Mouse (Mus musculus): ENCODE data around the gene Rnf8. TPM values are rescaled to one million over a fixed set of nuclear protein-coding genes. Genes with fewer than 3 reads are reported as not detected.
"Not testable (repeated sequence)": the region's sequence is repeated elsewhere in the genome, so short reads cannot be mapped to it uniquely, and the experiment has no call there.

Gene Rnf8
- polyA plus RNA-seq, 1 experiment, result 31.1 TPM

DNA sequence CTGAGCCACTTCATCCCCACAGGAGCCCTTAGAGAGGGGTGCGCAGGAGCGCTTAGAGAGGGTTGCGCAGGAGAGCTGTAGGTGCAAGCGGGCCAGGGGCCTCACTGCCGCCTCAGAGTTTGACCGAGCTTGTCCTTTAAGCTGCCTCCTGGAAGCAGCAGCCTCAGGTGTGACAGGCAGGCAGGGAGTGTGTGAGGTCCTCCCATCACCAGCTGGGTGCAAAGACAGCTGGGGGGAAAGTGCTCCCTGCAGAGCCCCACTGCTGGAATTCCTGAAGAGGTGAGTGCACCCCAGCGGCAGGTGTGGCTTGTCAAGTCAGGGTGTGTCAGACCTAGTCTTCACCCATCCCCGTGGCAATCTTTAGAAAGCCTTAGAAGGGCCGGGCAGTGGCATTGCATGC is 27.7 kb upstream of the Rnf8 start:
- WGBS, result 86% methylated on average over 9 of the region's 9 CpGs
- DNase-seq, result no peak
- TF ChIP-seq POLR2A (IDR thresholded peaks at IDR 0.05; ENCODE audit: borderline replicate concordance, extremely low read depth, low read depth, low read length), result no peak
- TF ChIP-seq CTCF (IDR thresholded peaks at IDR 0.05; ENCODE audit: insufficient read depth, low read length), result no peak

DNA sequence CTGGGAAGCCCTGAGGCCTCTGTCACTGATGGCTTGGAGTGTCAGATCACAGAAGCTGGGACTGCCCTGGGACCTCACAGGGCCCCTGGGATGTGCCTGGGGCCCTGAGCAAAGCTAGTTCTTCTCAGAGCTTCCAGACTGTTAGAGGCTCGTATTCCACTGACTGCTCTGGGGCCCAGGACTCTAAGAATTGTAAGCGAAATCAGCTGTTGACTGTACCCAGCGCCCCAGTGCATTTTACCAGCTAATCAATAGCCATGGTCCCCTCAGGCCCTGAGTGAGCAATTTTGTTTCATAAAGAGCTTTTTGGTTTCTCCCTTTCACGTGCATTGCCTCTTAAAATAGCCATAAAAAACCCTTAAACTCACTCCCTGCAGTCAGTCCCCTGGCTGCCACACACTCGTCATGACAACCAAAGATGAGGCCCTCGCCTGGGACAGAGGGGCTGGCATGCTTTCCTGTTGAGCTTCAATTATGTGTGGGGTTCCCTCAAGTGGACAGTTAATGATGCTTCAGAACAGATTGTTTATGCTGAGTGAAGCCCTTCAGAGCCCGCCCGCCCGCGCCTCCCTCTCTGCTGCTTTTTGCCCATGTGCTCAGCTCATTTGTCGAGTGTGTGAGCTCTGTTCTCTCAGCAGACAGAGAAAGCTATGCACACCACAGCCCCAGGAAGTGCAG is 25.2 kb upstream of the Rnf8 start:
- WGBS, result 66% methylated on average over 11 of the region's 11 CpGs

More for the DNA sequence above, 27.7 kb upstream of the Rnf8 start:
- H3K4me1 ChIP-seq (ENCODE audit: control insufficient read depth, insufficient read depth, low read length), result no peaks in the 10 kb centered on the region
- H3K4me3 ChIP-seq (replicated peaks; ENCODE audit: extremely low read depth, low read depth, low read length), result no peak overlapping the region

DNA sequence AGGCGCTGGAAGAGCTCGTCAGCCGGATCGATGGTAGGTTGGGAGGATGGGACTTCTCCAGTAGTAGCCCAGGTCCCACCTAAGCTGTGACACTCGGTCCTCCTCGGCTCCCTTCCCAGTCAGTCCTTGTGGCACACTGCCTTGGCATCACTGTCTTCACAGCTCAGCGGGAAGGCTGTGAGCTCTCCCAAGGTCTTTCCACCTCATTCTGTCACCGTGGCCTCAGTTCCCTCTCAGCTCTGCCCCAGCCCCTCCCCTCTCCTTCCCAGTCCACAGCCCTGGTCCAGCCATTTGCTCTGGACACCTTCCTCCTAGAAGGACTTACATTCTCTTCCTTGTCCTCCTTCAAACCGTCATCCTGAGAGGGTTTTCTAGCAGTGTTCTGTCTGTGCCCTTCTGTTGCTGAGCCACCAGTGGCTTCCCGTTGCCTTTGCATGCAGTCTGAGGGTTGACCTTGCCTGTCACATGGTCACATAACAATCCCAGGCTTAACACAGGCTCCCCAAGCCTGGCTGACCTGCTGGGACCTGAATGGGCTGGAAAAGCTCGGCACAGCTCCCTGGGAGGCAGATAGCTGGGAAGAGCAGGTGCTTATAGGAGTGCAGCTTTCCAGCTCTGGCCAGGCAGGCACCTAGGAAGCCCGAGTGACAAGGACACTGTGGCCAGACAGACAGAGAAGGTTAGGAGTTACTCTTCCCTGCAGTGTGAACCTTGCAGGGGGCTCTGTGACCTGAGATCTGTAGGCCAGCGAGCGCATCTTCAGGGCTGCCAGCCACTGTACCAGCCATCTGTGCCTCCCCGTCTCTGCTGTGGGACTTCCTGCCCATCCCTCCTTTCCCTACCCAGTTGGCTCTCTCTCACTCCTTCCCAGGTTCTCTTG is 18.5 kb upstream of the Rnf8 start:
- DNase-seq, result no peak
- H3K4me1 ChIP-seq (ENCODE audit: control insufficient read depth, insufficient read depth, low read length), result no peaks in the 10 kb centered on the region
- TF ChIP-seq CTCF (IDR thresholded peaks at IDR 0.05; ENCODE audit: insufficient read depth, low read length) (no peak), POLR2A (IDR thresholded peaks at IDR 0.05; ENCODE audit: borderline replicate concordance, extremely low read depth, low read depth, low read length) (no peak)
- 86% methylated on average over 15 of the region's 15 CpGs for WGBS
- H3K4me3 ChIP-seq (replicated peaks; ENCODE audit: extremely low read depth, low read depth, low read length), result no peak overlapping the region

More for the DNA sequence above, 25.2 kb upstream of the Rnf8 start:
- no peaks in the 10 kb centered on the region for H3K4me1 ChIP-seq (ENCODE audit: control insufficient read depth, insufficient read depth, low read length)
- no peak overlapping the region for H3K4me3 ChIP-seq (replicated peaks; ENCODE audit: extremely low read depth, low read depth, low read length)
- TF ChIP-seq POLR2A (IDR thresholded peaks at IDR 0.05; ENCODE audit: borderline replicate concordance, extremely low read depth, low read depth, low read length) (no peak), CTCF (IDR thresholded peaks at IDR 0.05; ENCODE audit: insufficient read depth, low read length) (no peak)
- DNase-seq, result no peak

DNA sequence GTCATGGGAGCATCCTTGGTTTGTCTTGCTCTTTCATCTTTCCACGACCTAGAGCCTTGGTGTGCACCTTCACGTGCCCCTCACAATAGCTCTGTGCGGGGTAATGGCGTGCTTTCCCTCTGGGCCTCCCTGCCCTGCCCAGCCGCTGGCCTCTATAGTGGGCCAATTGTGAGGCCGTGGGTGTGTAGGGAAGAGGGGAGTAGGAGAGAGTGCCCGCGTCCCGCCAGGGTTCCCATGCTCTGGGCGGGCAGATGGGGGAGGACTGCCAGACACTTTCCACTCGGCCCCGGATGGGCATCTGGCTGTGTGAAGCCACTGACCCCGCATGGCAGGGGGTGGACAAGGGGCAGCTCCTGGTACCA is 17.8 kb upstream of the Rnf8 start:
- no peaks in the 10 kb centered on the region for H3K4me1 ChIP-seq (ENCODE audit: control insufficient read depth, insufficient read depth, low read length)
- no peak for DNase-seq
- WGBS, result 92% methylated on average over 13 of the region's 13 CpGs
- no peak overlapping the region for H3K4me3 ChIP-seq (replicated peaks; ENCODE audit: extremely low read depth, low read depth, low read length)
- TF ChIP-seq CTCF (IDR thresholded peaks at IDR 0.05; ENCODE audit: insufficient read depth, low read length), result no peak
- no peak for TF ChIP-seq POLR2A (IDR thresholded peaks at IDR 0.05; ENCODE audit: borderline replicate concordance, extremely low read depth, low read depth, low read length)

DNA sequence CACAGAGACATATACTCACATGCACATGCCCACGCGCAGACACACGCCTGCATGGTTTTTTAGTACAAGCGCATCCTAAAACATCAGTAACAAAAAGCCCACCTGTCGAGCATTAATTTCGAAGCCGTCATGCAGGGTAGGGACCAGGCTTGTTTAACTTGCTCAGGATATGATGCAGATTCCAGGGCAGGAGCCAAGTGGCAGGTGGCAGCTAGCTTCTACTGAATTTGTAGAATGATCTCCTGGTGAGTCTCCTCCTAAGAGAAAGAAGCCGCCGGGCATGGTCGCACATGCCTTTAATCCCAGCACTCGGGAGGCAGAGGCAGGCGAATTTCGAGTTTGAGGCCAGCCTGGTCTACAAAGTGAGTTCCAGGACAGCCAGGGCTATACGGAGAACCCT is 15.5 kb upstream of the Rnf8 start:
- no peak for TF ChIP-seq CTCF (IDR thresholded peaks at IDR 0.05; ENCODE audit: insufficient read depth, low read length)
- TF ChIP-seq POLR2A (IDR thresholded peaks at IDR 0.05; ENCODE audit: borderline replicate concordance, extremely low read depth, low read depth, low read length), result no peak
- H3K4me3 ChIP-seq (replicated peaks; ENCODE audit: extremely low read depth, low read depth, low read length), result no peak overlapping the region
- DNase-seq, result no peak
- 95% methylated on average over 14 of the region's 14 CpGs for WGBS
- H3K4me1 ChIP-seq (ENCODE audit: control insufficient read depth, insufficient read depth, low read length), result no peaks in the 10 kb centered on the region

DNA sequence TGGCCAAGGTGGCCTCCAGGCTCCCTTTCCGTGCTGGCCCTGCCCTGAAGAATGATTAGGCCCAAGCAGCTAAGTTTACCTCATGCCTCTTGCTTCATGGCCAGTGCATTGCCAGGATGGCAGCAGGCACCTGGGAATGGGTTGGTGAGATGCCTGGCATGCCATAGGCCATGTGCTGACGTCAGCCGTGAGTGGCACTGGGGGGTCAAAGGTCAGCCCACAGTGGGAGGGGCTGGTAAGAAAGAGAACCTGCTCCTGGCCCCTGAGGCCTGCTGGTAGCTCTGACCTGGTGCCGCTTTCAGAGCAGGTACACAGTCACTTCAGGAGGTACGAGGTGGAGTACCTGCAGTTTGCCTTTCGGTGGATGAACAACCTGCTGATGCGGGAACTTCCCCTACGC is 15.1 kb upstream of the Rnf8 start:
- no peaks in the 10 kb centered on the region for H3K4me1 ChIP-seq (ENCODE audit: control insufficient read depth, insufficient read depth, low read length)
- WGBS, result 78% methylated on average over 8 of the region's 8 CpGs
- DNase-seq, result no peak
- no peak for TF ChIP-seq POLR2A (IDR thresholded peaks at IDR 0.05; ENCODE audit: borderline replicate concordance, extremely low read depth, low read depth, low read length)
- TF ChIP-seq CTCF (IDR thresholded peaks at IDR 0.05; ENCODE audit: insufficient read depth, low read length), result no peak
- no peak overlapping the region for H3K4me3 ChIP-seq (replicated peaks; ENCODE audit: extremely low read depth, low read depth, low read length)

DNA sequence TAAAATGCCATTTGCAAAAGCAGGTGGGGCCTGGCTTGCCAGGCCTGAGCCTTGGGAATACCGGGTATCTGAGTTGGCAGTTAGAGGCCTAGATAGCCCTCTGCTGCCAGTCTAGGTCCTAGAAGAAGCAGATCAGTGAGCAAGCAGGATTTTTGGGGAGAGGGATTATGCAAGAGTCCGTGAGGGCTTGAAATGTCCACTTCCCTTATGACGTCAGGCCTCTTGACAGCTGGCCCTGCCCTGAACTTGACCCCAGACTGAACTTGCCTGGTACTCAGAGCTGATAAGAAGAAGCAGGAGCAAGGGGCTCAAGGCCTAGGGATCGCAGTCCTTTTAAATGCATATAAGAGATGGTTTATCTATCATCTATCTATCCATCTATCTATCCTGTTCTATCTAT is 13.2 kb upstream of the Rnf8 start:
- DNase-seq, result peak; percentile 58
- no peaks in the 10 kb centered on the region for H3K4me1 ChIP-seq (ENCODE audit: control insufficient read depth, insufficient read depth, low read length)
- 46% methylated on average over 4 of the region's 4 CpGs for WGBS
- no peak overlapping the region for H3K4me3 ChIP-seq (replicated peaks; ENCODE audit: extremely low read depth, low read depth, low read length)
- TF ChIP-seq POLR2A (IDR thresholded peaks at IDR 0.05; ENCODE audit: borderline replicate concordance, extremely low read depth, low read depth, low read length) (no peak), CTCF (IDR thresholded peaks at IDR 0.05; ENCODE audit: insufficient read depth, low read length) (no peak)

DNA sequence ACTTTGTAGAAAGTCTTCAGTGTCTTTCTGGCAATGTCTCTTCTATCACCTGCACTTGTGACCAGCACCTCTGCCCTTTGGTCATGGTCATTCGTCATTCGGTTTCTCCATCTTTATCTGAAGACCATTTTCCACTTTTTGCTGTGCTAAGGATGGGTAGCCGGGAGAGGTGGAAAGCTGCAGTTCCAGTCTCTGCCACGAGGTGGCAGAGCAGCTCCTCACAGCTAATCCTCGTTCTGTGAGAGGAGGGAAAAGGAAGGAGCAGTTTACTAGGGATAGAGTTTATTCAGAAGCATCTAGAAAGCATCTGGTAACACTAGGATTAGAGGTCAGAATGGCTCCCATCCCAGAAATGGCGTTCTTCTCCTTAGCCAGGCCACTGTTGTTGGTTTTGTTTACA is 11.3 kb upstream of the Rnf8 start:
- no peaks in the 10 kb centered on the region for H3K4me1 ChIP-seq (ENCODE audit: control insufficient read depth, insufficient read depth, low read length)
- peak; percentile 82 for DNase-seq
- WGBS, result 17% methylated on average over 6 of the region's 6 CpGs
- H3K4me3 ChIP-seq (replicated peaks; ENCODE audit: extremely low read depth, low read depth, low read length), result no peak overlapping the region
- TF ChIP-seq CTCF (IDR thresholded peaks at IDR 0.05; ENCODE audit: insufficient read depth, low read length) (peak; percentile 93), POLR2A (IDR thresholded peaks at IDR 0.05; ENCODE audit: borderline replicate concordance, extremely low read depth, low read depth, low read length) (no peak)

DNA sequence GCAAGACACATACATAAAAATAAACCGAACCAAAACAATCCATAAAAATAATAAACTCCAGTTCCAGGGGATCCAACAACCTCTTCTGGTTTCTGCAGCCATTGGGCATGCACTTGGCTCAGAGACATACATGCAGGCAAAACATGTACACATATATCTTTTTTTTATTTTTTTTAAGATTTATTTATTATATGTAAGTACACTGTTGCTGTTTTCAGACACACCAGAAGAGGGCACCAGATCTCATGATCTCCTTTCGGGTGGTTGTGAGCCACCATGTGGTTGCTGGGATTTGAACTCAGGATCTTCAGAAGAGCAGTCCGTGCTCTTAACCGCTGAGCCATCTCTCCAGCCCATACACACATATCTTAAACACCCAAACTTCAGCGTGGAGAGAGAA is 1.1 kb upstream of the Rnf8 start:
- H3K4me3 ChIP-seq (replicated peaks; ENCODE audit: extremely low read depth, low read depth, low read length); DNase-seq: not testable (repeated sequence)
- peaks cover 11% of the 10 kb centered on the region; the same call in 1 of the 2 replicates for H3K4me1 ChIP-seq (ENCODE audit: control insufficient read depth, insufficient read depth, low read length)
- WGBS, result 79% methylated on average over 5 of the region's 5 CpGs
